Mouse (Mus musculus) CD4-positive, CD25-positive, alpha-beta regulatory T cell, adult 4 months (primary cell): ENCODE data around the gene Cd86. TPM values are rescaled to one million over a fixed set of nuclear protein-coding genes. Genes with fewer than 3 reads are reported as not detected.

Experiments used
- ATAC-seq: one replicate; pipeline ENCODE4 v1.8.0; 2017
- polyA plus RNA-seq, 2 experiments: library from polyadenylated mRNA; unstranded; fragments of 100-300 nt; shearing (Covaris generic); gene quantifications; one replicate each; pipeline ENCODE4 v1.2.1; 2017

Cd86 gene
- polyA plus RNA-seq, 2 experiments from 2014 or later = 41.5 to 52.1 TPM

GRCm38 (mm10) chr16:36655910-36656309, 10.0 kb downstream of the Cd86 start:
- peak; percentile 37 for ATAC-seq

GRCm38 (mm10) chr16:36655199-36655598, 10.7 kb downstream of the Cd86 start:
- ATAC-seq = peak; percentile 70

- ATAC-seq = no peak
Measured at GRCm38 (mm10) chr16:36651174-36651766, 14.6 kb downstream of the Cd86 start.

- ATAC-seq = no peak
Measured at GRCm38 (mm10) chr16:36650511-36650910, 15.4 kb downstream of the Cd86 start.

- no peak for ATAC-seq
Measured at GRCm38 (mm10) chr16:36649304-36649703, 16.6 kb downstream of the Cd86 start.

- ATAC-seq = no peak
Measured at GRCm38 (mm10) chr16:36645124-36645523, 20.8 kb downstream of the Cd86 start.

GRCm38 (mm10) chr16:36642696-36643046, 23.2 kb downstream of the Cd86 start:
- ATAC-seq = no peak

DNA sequence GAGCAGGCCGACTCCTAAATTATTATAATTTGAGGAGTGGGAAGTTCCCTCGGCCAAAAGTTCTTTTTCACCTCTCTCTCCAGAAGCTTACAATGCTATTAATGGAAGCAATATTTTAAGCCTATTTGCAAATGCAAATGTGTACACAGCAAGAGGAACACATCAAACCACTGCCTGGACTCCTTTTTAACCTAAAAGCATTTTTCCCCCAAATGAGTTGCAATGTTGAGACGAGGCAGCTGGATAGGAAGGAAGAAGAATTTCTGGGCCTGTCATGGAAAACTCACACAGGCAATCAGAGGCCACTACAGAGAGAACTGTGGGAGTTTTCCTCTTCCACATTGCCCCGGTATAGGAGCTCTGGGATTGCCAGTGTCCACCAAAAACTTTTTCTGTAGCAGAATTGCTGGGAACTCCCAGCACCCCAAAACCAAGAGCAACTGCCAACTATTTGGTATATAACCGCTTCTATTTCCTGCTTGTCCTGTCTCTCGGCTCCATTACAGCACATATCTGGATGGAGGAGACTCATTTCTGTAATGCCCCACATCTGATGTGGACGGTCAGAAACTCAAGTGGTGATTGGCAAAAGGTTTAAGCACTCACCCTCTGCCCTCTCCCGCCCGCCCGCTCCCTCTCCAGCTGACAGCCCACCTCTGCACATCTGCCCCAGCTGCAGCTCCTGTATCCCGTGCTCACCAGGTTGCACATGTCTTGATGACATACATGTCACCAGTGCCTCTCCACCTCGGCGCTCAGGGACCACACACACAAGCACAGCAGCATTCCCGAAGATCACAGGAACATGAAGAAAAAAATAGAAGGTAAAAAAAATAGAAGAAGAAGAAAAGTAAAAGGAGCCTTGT, 23.8 kb downstream of the Cd86 start:
- ATAC-seq = no peak

GRCm38 (mm10) chr16:36640993-36641392, 24.9 kb downstream of the Cd86 start:
- ATAC-seq = no peak

- no peak for ATAC-seq
Measured at GRCm38 (mm10) chr16:36639812-36640504, 25.9 kb downstream of the Cd86 start.

DNA sequence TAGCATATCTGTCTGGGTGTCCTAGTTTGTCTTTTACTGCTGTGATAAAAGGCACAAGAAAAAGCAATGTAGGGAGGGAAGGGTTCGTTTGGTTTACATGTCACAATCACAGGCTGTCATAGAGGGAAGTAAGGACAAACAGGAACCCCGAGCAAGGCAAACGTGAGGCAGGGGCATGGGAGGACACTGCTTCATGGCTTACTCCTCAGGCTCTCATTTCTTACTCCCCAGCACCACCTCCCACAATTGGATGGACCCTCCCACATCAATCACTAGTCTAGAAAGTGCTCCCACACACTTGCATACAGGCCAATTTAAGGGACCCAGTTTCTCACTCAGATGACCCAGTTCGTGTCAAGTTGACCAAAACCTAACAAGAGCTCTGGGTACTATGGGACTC, 29.1 kb downstream of the Cd86 start:
- ATAC-seq = no peak

DNA sequence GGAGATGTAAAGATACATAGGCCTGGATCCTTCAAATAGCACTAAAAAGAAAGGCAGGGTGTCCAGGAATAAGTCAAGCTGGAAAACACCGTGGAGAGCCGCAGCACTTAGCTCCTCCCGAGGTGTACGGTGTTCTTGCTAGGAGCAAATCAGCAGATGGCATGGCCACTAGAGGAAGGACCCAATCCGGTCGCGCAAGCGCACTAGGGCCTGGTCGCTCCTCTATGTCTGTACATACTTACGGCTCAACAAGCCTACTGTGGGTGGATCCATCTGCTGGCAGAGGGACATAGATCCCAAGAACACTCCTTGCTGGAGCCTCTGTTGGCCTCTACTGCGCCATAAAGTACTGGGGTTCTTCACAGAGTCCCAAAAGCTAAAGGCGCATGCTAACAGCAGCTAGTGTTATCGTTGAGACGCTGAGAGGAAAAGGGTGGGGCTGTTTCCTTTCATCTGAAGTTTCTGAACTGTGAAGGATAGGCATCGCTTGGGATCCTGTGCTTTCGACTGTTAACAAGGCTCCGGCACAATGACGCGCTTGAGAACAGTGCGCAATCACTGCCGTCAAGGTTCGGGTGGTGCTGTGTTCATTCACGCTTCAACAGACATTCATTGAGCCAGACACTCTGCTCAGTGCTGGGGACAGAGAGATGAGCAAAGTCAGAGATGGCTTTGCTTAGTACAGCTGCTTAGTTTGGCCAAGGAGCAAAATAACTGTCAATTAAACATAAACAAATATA, 30.7 kb downstream of the Cd86 start:
- ATAC-seq = no peak

- ATAC-seq = no peak
Measured at GRCm38 (mm10) chr16:36634421-36634820, 31.5 kb downstream of the Cd86 start.

GRCm38 (mm10) chr16:36632229-36632628, 33.7 kb downstream of the Cd86 start:
- peak; percentile 94 for ATAC-seq

DNA sequence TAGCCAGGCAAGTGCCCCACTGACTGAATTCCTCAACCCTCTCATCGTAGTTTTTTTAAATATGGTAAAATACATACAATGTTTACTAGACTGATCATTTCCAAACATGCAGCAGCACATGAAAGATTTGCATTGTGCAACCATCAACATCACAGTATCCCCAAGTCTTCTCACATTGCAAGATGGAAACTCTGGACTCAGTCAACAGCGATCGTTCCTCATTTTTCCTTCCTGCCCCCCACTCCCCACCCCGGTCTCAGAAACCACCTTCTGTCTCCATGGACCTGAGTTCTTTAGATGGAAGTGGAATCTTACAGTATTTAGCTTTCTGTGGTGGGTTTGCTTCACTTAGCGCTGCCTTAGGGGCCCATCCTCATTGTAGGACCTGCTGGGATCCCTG, 34.3 kb downstream of the Cd86 start:
- ATAC-seq = no peak

DNA sequence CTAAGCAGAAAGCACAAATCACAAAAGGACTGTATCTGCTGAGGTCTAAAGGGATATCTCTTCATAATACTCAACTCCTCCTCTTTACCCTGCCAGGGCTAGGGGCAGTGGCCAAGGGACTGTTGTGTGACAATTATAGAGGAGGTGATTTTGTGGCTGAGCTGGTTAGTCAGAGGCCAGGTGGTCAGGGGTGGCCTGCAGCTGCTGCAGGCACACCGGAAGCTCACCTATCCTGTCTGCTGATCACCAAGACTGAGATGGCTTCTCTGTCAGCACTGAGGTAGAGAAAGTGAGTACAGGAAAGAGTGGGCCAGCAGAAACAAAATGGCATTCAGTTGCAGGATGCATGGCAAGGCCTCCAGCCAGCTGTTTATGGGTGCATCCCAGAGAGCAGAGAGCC, 38.1 kb downstream of the Cd86 start:
- no peak for ATAC-seq

DNA sequence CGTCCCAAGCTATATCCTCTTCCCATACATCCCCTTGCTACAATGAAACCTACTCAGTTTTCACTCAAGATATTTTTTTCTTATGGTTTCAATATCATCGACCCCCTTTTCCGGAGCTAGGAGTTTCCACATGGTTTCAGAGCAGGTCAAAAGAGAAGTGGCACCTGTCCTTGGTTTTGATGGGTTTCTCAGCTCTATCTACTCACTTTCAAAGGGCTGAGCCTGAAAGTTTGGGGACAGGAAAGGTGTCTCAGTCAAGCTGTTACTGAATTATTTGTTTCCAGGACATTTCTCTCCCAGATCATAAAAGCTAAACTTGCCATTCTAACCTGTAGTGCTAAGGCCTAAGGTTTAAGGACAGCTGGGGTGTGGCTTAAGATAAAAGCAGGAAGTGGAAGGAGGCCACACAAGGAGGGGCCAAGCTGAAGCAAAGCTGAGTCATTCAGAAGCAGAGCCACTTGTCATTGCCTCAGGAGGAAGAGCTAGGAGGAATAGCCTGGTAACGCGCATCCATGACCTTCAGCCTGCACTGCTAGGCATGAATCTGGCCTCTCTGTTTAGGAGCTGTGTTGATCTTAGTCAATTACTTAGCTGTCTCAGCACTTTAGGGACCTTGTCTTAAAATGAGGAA, 39.2 kb downstream of the Cd86 start:
- ATAC-seq = peak; percentile 95

DNA sequence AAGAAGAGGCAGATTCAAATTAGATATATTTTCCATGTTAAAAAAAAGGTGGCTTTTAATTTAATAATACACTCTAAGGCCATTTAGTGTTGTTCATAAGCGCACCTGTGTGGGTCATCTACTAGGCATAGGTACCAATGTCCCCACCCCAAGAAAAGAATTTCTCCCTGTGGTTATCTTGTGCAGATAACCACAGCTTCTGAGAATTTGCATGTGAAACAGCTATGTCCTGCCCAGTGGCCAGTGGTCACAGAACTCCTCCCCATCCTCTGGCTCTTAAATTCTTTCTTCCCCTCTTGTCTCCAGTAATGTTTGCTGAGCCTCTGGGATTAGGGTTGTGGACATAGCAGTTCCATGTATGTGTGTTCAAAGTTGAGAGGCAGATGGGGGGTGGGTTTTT, 40.0 kb downstream of the Cd86 start:
- no peak for ATAC-seq

DNA sequence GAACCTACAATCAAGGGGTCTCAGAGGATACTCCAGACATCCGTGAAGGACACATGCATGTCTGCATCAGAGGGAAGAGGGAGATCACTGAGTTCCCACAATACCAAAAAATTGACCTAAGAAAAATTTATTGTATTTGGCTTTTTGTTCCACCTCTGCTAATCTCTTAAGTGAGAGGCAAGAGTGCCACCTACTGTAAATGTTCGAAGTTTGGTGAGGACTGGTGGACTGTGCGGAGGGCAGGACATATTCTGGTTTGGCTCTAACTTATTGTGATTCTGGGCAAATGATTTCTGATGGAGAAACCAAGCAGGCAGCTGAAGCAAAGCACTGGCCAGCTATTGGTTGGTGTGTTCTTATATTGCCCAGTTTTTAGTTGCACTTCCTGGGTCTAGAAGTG, 43.6 kb downstream of the Cd86 start:
- no peak for ATAC-seq

DNA sequence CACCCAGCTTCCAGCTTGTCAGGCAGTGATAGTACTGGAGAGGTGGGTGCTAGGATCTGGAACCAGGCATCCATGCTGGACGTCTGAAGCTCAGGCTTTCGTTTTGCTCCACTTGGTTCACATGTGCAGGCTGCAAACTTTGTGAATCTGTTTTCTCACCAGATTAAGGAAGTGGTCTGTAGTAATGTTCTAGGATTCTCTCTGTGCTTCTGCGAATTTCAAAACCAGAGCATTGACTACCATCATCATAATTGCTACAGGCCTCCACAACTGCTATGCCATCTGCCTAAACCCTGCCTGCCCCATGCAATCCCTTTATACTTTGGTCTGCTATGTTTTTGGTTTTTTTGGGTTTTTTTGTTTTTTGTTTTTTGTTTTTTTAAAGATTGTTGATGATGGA, 44.8 kb downstream of the Cd86 start:
- no peak for ATAC-seq

DNA sequence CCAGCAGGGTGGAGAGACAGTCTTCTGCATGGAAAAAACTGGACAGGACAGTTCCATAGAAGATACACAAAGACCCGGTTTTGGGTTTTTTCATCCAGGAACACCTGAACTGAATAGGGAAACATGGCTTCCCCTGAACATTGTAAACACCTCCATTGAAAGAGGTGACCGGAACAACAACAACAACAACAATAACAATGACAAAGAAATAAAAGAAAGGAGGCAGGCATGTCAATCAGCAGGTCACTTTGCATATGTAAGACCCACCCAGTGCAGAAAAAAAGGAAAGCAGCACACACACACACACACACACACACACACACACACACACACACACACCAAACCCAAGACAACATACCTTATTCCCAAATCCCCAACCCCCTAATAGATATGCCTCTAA, 52.2 kb downstream of the Cd86 start:
- no peak for ATAC-seq

DNA sequence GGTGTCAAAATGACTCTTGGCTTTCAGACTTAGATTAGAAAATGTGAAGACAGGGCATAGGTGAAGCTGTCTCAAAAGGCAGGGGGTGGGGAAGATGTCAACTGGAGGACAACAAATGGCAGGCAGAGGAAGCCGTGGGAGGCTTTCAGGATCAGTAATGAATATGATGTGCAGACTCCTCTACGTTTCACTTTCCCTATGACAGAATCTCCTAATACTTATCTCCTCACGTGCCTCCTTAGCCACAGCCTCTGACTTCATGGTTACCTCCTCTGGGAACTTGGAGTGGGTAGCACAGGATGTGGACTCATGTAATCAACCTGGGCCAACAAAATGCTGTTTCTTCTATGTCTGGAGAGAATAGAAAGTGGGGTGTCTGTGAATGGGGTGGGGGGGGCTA, 63.2 kb downstream of the Cd86 start:
- ATAC-seq = peak; percentile 75

- ATAC-seq = peak; percentile 89
Measured at GRCm38 (mm10) chr16:36598265-36598664, 67.6 kb downstream of the Cd86 start.
